Mouse (Mus musculus) CD4-positive helper T cell, adult 2 months (primary cell): Measurements from ENCODE around the gene Pfas.
A peak's percentile ranks its signal among the peaks of the same experiment; 100 is the strongest.

Experiments used
- DNase-seq: peaks from one replicate; pipeline ENCODE4 v3.0.0-alpha.2; 2012; ENCODE audit warnings: low read depth, missing footprints, low spot score

Pfas gene

GRCm38 (mm10) chr11:69008182-69009121, at the start of gene Pfas:
Gene Pfas, minus strand, starts transcription at chr11:69008460.
- peak; percentile 94 for DNase-seq

- peak; percentile 51 for DNase-seq
These were observed 45.6 kb upstream of the Pfas start for GRCm38 (mm10) chr11:69053848-69054247.

- DNase-seq, result no peak
These were observed 44.7 kb upstream of the Pfas start for GRCm38 (mm10) chr11:69052824-69053421.

- DNase-seq, result no peak
These were observed 43.5 kb upstream of the Pfas start for GRCm38 (mm10) chr11:69051771-69052170.

- no peak for DNase-seq
These were observed 42.5 kb upstream of the Pfas start for GRCm38 (mm10) chr11:69050748-69051147.

GRCm38 (mm10) chr11:69048151-69048550, 39.9 kb upstream of the Pfas start:
- no peak for DNase-seq

- no peak for DNase-seq
These were observed 39.3 kb upstream of the Pfas start for GRCm38 (mm10) chr11:69047592-69047991.

GRCm38 (mm10) chr11:69046395-69046774, 38.1 kb upstream of the Pfas start:
- DNase-seq, result no peak

- DNase-seq, result peak; percentile 91
These were observed 37.5 kb upstream of the Pfas start, which contains the start of gene Aurkb for GRCm38 (mm10) chr11:69045531-69046394. Gene Aurkb, plus strand, starts transcription at chr11:69045647.

GRCm38 (mm10) chr11:69038173-69038572, 29.9 kb upstream of the Pfas start:
- DNase-seq, result peak; percentile 17

- peak; percentile 88 for DNase-seq
These were observed 29.2 kb upstream of the Pfas start for GRCm38 (mm10) chr11:69037231-69038061.

- DNase-seq, result peak; percentile 87
These were observed 28.4 kb upstream of the Pfas start for GRCm38 (mm10) chr11:69036486-69037230.

GRCm38 (mm10) chr11:69035849-69036248, 27.6 kb upstream of the Pfas start:
- DNase-seq, result peak; percentile 85

- no peak for DNase-seq
These were observed 27.2 kb upstream of the Pfas start for GRCm38 (mm10) chr11:69035411-69035810.

GRCm38 (mm10) chr11:69034585-69034984, 26.3 kb upstream of the Pfas start:
- DNase-seq, result no peak

- no peak for DNase-seq
These were observed 25.3 kb upstream of the Pfas start for GRCm38 (mm10) chr11:69033552-69033951.

GRCm38 (mm10) chr11:69028805-69029204, 20.5 kb upstream of the Pfas start:
- DNase-seq, result no peak

- no peak for DNase-seq
These were observed 18.3 kb upstream of the Pfas start for GRCm38 (mm10) chr11:69026562-69026961.

GRCm38 (mm10) chr11:69020691-69021090, 12.4 kb upstream of the Pfas start:
- no peak for DNase-seq

GRCm38 (mm10) chr11:69016755-69017154, 8.5 kb upstream of the Pfas start:
- DNase-seq, result no peak
